Mouse (Mus musculus) liver, embryonic 14.5 days (tissue): ENCODE results near the gene Jph3.

Experiments used
- CTCF ChIP-seq: IDR thresholded peaks from 2 replicates; pipeline ENCODE4 v1.5.1; 2016; ENCODE audit warnings: antibody characterized with exemption, low read depth, control low read depth
- EP300 ChIP-seq: IDR thresholded peaks from 2 replicates; pipeline ENCODE4 v1.6.1; 2016; ENCODE audit warnings: antibody characterized with exemption, low read depth

- no peak for TF ChIP-seq CTCF
- no peak for TF ChIP-seq EP300
These were observed 75.4 kb downstream of the Jph3 start for GRCm38 (mm10) chr8:121804829-121805228.
